Mouse (Mus musculus): ENCODE results near the gene Tatdn3.
"Not testable (repeated sequence)": the region's sequence is repeated elsewhere in the genome, so short reads cannot be mapped to it uniquely, and the experiment has no call there.

Tatdn3 gene

DNA sequence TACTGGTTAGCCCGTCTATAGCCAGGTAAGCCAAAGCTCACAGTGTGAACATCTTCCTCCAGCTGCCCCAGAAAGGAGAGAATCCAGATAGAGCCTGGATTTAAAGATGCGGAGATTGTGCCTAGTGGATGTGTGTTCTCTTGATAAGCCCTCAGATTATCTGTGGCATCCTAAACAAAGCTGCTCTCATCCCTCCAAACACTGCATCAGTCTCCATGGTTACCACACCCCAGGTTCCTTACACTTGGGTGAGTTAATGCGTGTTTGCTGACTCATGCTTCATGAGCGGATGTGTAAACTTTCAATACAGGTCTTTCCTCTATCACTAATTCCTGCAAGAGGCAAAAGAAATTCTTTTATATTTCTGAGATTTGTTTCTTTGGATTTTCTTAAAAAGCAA is 27.1 kb downstream of the Tatdn3 start:
- no peak for DNase-seq (ENCODE audit: low read depth)

DNA sequence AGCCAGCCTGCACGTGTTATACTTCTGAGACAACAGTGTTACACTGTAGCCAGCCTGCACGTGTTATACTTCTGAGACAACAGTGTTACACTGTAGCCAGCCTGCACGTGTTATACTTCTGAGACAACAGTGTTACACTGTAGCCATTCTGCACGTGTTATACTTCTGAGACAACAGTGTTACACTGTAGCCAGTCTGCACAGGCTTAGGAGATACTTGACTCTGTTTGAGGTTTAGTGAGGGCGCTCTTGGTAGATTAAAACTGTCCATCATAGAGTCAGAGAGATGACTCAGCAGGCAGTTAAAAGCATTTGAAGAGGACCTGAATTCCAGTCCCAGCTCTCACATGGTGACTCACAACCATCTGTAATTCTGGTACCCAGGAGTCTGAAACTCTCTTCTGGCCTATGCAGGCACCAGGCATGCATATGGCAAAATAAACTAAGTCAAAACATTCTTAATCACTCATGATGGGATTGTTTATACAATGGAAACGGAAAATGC is 31.8 kb downstream of the Tatdn3 start:
- peak; percentile 43 for DNase-seq (ENCODE audit: low read depth)

DNA sequence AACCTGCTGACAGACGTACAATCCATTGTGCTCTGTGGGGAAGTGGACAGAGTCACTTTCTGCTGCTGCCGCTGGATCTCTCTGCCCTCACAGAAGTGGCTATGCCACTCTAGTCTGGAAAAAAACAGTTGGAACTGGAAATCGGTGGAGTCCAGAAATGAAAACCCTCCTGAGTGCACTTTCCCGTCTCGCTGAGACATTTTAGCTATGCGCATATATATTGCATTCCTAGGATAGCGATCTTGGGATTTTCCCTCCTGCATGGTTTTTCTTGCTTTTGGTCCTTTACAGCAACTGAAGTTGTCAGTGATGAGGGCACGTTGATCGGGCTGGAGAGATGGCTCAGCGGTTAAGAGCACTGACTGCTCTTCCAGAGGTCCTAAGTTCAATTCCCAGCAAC is 32.5 kb downstream of the Tatdn3 start:
- no peak for DNase-seq (ENCODE audit: low read depth)

DNA sequence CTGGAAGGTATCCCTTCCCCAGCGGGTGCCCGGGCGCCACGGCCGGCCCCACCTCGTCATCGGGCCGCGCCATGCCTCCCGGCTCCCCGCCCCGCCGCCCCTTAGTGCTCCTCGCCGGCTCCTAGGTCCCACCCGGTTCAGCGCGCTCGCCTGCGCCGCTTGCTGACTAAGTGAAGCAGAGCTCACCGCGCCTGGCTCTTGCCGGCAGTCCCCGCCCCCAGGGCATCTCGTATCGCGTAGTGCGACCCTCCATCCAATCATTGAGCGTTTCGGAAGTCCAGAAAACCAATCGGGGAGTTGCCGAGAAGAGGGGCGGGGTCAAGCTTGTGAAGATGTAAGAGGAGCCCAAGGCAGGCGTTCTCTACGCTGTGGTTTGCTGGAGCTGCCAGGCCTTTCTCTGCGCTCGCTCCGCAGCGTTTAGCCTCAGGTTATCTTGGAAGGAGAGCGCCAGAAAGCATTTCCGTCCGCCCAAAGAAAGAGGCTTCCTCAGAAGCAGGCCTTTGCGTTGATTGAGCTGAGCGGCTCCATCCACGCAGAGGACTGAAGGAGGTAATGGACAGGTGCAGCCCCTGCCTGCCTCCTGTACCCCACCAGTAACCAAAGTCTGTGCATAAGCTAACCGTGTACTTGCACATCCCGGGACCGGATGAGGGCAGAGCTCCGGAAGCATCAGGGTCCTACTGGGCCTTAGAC is 36.6 kb downstream of the Tatdn3 start, which contains the start of gene Flvcr1:
Flvcr1 (minus strand) TSS at position 138 of the 693 bp plus-strand sequence.
- peak; percentile 99 for DNase-seq (ENCODE audit: low read depth)

DNA sequence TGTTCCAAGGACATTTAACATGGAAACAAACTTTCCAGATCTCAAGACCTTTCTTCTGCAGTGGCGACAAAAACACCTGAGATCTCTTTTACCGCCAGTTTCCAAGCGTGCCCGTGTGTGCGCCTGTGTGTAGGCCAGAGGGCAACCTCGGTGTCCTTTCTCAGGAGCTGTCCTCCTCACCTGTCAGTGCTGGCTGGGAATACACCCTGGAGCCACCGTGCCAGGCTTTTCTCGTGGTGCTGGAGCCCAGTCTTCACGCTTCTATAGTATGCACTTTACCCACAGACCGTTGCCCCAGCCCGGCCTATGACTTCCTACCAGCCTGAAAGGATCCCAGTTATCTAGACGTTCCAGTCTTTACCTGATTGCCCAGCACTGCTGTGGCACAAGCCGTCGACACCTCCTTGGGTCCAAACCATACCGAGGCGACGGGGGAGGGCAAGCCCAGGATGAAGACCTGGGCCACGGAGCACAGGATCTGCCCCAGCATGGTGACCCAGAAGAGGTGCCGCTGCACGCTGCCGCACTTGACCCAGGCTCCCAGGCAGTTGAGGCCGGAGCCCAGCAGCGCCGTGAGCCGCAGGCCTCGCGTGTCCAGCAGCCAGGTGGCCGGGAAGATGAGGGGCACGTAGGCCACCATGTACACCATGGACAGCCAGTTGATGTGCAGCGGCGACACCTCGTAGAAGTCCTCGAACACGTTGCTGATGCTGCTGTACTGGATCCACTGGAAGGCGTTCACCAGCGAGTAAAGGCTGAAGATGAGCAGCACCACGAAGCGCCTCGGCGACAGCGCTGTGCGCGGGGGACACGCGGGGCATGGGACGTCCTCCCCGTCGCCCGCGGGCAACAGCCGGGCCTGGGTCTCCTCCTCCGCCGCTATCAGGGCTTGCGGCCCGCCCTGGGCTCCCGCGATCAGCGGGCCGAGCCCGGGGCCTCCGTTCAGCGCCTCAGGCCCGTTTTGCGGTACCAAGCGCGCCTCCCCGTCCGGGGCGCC is 37.4 kb downstream of the Tatdn3 start:
- no peak for DNase-seq (ENCODE audit: low read depth)

DNA sequence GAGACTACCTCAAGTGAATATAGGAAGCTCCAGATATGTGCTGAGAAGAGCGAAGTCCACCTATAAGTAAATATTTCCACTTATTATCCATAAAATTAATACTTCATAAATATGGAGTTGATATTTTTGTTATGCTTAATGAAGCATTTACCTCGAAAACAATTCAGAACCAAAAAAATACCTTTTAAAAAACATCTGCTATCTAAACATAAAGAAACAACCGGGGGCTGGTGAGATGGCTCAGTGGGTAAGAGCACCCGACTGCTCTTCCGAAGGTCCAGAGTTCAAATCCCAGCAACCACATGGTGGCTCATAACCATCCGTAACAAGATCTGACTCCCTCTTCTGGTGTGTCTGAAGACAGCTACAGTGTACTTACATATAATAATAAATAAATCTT is 38.9 kb downstream of the Tatdn3 start:
- not testable (repeated sequence) for DNase-seq (ENCODE audit: low read depth)

DNA sequence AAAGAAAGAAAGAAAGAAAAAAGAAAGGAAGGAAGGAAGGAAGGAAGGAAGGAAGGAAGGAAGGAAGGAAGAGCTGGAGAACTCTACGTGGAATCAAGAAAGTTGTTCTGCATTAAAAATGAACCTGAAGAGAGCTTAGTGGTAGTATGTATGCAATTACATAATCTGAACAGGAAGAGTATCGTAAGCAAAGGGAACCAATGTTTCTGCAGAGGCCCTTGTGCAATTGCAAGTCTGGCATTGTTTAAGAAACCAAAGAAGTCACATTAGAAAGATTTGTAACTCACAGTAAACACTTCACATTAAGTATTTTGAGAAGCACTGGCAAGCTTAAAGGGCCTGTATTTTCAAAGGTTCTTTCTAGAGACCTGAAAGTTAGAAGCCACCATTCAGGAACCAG is 39.6 kb downstream of the Tatdn3 start:
- no peak for DNase-seq (ENCODE audit: low read depth)

DNA sequence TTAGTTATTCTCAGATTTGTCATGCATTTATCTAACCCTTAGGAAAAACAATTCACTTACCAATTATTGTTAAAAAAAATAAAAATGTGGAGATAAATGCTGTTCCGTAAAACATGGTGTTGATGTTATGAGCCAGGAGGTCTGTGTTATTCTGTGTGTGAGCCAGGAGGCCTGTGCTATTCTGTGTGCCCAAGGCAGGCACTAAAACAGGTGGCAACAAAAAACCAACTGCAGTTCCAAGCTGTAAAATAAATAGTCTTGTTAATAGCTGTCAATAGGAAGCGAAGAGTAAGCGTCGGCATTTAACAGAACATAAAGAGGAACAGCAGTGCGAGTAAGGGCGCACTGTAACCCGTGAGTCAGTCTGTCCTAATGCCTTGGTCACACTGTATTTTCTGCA is 41.7 kb downstream of the Tatdn3 start:
- DNase-seq (ENCODE audit: low read depth) = no peak

DNA sequence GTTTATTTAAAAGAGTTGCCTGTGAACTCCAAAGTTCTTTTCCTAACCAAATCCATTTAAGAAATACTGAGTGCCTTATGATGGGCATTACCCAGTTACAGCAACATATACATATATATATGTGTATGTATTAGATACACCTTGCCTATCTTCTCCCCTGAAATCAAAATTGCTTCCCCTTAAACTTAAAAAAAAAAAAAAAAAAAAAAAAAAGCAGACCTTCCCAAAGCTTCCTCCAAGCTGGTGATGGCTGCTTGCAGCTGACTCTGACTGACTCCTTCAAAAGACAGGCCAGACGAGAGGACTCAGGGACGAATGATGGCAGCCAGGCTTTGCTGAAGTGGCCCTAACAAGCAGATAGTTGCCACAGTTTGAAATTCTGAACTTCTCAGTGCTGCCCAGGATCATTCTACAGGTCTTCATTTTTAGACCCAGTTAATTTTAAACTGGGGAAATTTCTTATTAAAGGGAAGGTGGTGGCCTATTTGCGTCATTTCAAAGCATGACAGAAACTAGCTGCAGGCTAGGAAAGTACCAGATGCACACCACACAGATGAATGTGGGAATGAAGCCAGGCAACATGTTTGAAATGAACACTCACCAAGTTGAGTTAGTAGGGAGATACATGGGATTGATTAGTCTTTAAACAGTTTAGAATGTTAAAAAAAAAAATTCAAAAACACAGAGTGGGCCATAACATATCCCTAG is 42.4 kb downstream of the Tatdn3 start:
- no peak for DNase-seq (ENCODE audit: low read depth)

DNA sequence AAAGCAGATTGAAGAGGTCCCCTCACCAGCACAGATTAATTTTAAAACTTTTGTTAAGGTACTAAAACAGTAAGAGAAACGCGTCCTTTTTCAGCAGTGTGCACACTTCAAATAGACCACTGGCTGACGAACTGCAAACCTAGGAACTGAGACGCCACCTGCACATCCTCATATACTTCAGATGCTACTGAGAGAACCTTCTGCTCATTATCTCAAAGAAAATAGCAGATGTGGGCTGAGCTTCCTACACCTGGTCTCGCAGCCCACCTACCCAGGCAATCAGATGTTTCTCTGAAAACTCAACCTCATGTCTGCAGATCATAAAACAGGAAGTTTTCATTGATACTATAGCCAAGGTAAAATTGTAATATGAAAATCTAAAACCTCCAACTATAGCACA is 42.9 kb downstream of the Tatdn3 start:
- no peak for DNase-seq (ENCODE audit: low read depth)

DNA sequence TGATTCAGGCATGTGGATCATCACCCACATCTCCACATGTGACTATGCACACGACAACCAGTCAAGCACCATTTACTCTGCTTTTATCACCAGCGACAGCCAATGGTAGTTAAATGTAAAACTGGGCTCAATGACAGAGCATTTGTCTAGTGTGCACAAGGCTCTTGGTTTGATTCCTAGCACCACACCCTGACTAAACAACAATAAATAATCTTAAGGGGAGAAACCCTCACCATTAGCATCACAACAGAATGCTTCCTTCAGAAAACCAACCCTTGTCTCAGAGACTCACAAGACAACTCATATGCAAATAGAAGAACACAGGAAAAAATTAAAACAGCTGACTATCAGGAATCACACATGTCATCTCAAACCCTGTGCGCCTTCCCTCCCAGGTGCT is 48.5 kb downstream of the Tatdn3 start:
- DNase-seq (ENCODE audit: low read depth) = no peak

DNA sequence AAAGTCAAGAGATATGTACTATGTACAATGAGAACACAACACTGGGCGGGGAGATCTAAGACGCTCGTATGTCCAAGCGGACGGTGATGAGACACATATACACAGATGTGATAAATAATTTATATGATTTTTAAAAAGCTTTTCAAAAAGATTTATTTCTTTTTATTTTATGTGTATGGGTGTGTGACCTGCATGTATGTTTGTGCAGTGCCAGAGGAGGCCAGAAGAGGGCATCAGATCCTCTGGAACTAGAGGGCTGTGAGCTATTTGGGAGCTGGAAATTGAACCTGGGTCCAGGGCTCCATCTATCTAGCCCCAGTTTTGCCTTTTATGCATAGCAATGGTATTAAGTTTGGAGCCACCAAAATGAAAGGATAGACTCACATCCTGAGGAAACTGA is 54.0 kb downstream of the Tatdn3 start:
- DNase-seq (ENCODE audit: low read depth) = no peak

DNA sequence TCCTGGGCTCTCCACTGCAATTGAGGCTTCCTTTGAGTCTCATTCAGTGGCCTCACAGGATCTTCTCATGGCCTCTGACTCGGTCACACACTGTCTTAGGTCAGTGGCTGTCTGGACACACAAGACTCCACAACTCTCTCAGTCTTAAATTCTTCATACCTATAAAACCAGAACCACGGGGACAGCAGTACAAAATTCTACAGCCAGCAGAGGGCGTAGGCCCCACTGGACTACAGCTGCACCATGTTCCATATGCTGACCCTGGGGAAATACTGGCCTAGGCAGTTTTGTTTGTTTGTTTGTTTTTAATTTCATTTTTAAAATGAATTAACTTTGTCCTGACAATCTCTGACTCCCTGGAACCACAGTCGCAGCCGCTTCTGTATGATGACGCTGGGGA is 60.5 kb downstream of the Tatdn3 start:
- no peak for DNase-seq (ENCODE audit: low read depth)

DNA sequence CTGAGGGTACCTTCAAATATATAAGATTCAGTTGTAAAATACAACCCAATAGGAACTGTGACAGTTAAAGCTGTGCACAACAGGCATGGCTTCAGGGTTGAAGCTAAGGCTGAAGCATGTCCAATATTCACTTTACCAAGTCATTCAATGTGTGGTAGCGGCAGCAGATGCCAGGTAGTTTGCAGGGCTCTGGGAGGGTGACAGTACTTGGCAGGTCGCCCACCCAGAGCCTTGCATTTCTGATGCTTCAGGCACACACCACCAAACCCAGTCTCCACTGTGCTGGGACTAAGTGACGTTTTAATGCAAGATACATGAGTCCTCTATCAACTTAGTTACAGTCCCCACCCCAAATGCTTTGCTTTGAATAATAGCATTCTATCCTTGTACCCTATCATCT is 62.0 kb downstream of the Tatdn3 start:
- no peak for DNase-seq (ENCODE audit: low read depth)

DNA sequence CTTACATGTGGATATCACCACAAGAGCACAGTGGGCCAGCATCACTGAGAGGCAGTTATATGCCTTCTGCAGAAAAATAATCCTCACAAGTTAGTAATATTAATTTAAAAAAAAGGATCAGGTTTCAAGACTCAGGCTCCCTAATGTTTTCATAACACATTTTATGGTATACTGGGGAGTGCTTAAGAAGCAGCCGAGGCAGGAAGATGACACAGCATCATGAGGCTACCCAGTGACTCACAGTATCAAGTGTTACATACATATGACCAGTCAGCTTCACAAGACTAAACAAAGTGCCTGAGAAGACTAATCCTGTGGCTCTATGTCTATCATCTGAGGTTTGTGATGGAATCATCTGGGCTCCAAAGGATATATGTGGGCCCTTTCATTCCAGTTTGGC is 64.7 kb downstream of the Tatdn3 start:
- no peak for DNase-seq (ENCODE audit: low read depth)

DNA sequence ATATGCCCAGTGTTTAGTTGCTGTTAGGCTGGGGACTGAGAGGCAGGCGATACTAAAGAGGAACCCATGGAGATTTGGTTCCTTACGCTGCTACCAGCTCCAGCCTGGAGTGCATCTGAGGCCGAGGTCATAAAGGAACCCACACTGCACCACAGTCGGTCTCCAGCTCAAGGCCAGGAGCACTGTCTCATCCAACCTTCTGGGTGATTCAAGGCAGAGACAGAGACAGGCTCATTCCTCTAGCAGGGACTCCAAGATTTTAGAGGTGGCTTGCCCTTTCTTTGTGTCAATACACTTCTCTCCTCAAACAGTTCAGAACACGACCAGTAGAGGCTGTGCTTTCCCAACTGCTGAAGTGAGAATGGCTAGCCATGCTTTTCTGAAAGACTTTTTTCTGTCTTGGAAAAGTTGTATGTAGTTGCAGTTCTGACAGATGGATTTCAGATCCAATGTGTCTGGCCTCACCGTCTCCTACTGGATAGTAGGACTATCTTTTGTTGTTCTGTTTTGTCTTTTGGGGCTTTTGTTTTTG is 66.3 kb downstream of the Tatdn3 start:
- no peak for DNase-seq (ENCODE audit: low read depth)
